Mouse (Mus musculus): ENCODE measurements around the gene Bub1b. TPM values are rescaled to one million over a fixed set of nuclear protein-coding genes. Genes with fewer than 3 reads are reported as not detected.

The Bub1b gene
- total RNA-seq, 4 experiments from 2014 or later = 0.98 to 2.6 (median 1.8) TPM

Other genes starting within 250 kb of the Bub1b start
- 1 to 10 TPM; 8.4 to 10.0 (median 9.1) TPM for gene Gpr176, start 224.8 kb upstream of the Bub1b start, total RNA-seq (2022)
- 10 to 100 TPM; 19.7 to 22.3 (median 21.1) TPM for gene Eif2ak4, start 209.6 kb upstream of the Bub1b start, total RNA-seq (2022)
- gene Srp14, start 118.5 kb upstream of the Bub1b start, total RNA-seq (2022) = 100 to 1,000 TPM; 167 to 180 (median 175) TPM
- gene Bmf, start 48.5 kb upstream of the Bub1b start, total RNA-seq (2022) = 1 to 10 TPM; 3.4 to 5.2 (median 4.7) TPM
- gene Pak6, start 65.1 kb downstream of the Bub1b start, total RNA-seq (2022) = 10 to 100 TPM; 68.1 to 87.8 (median 77.2) TPM
- 10 to 100 TPM; 36.4 to 40.9 (median 38.5) TPM for gene Ankrd63, start 105.8 kb downstream of the Bub1b start, total RNA-seq (2022)
- 1 to 10 TPM; 2.9 to 5.7 (median 4.3) TPM for gene Plcb2, start 130.2 kb downstream of the Bub1b start, total RNA-seq (2022)
- gene Inafm2, start 147.5 kb downstream of the Bub1b start, total RNA-seq (2022) = 10 to 100 TPM; 45.3 to 49.6 (median 47.4) TPM
- gene Ccdc9b, start 164.4 kb downstream of the Bub1b start, total RNA-seq (2022) = 1 to 10 TPM; 4.2 to 6.3 (median 5.7) TPM
- gene Phgr1, start 174.6 kb downstream of the Bub1b start, total RNA-seq (2022) = not detected
- gene Disp2, start 181.5 kb downstream of the Bub1b start, total RNA-seq (2022) = 100 to 1,000 TPM; 179 to 192 (median 185) TPM
- 1 to 10 TPM in 3 of 4 experiments, under 1 TPM in 1; 0.97 to 1.9 (median 1.5) TPM for gene Knstrn, start 215.8 kb downstream of the Bub1b start, total RNA-seq (2022)

Measured in left cerebral cortex, adult 8-10 months (tissue).